Mouse (Mus musculus): Measurements from ENCODE around the gene Sct.

GRCm38 (mm10) chr7:141292583-141293388 is 13.9 kb upstream of the Sct start:
- TF ChIP-seq CTCF (IDR thresholded peaks at IDR 0.05; ENCODE audit: insufficient read depth, low read depth, low read length) (no peak), POLR2A (IDR thresholded peaks at IDR 0.05; ENCODE audit: insufficient read depth, low read depth, low read length) (no peak)

Data from olfactory bulb, adult 2 months (tissue).